Mouse (Mus musculus) cerebellum, adult 2 months (tissue): ENCODE results near the gene Atp11c. TPM values are rescaled to one million over a fixed set of nuclear protein-coding genes. Genes with fewer than 3 reads are reported as not detected.
A peak's percentile ranks its signal among the peaks of the same experiment; 100 is the strongest.

Experiments used
- DNase-seq, 2 experiments: peaks; one replicate each; pipeline ENCODE4 v3.0.0; 2021
- H3K27ac ChIP-seq: fragments of 200-500 bp; 2 replicates; pipeline ENCODE4 v1.5.1; 2012; ENCODE audit warnings: low read length, control low read depth, inconsistent platforms; ENCODE audit not compliant: insufficient read depth
- H3K27me3 ChIP-seq: fragments of 200-500 bp; 2 replicates; pipeline ENCODE4 v1.6.1; 2012; ENCODE audit warnings: inconsistent platforms, mild to moderate bottlenecking, low read length, moderate library complexity; ENCODE audit not compliant: control insufficient read depth, insufficient read depth
- H3K4me1 ChIP-seq: fragments of 200-500 bp; 2 replicates; pipeline ENCODE4 v1.6.1; 2011; ENCODE audit warnings: low read length; ENCODE audit not compliant: control insufficient read depth, insufficient read depth
- H3K4me3 ChIP-seq: fragments of 200-500 bp; replicated peaks from 2 replicates; pipeline ENCODE3; 2011; ENCODE audit warnings: mild to moderate bottlenecking, low read depth, low read length, control low read depth; ENCODE audit not compliant: insufficient read depth
- CTCF ChIP-seq: fragments of 200-500 bp; IDR thresholded peaks from 2 replicates; pipeline ENCODE4 v1.5.1; 2011; ENCODE audit warnings: low read depth, mild to moderate bottlenecking, control low read depth, low read length, moderate library complexity, borderline replicate concordance; ENCODE audit not compliant: insufficient read depth
- POLR2A ChIP-seq: fragments of 200-500 bp; IDR thresholded peaks from 2 replicates; pipeline ENCODE4 v1.6.1; 2011; ENCODE audit warnings: low read length, control low read depth, borderline replicate concordance; ENCODE audit not compliant: insufficient read depth
- WGBS: fragments of 180-500 bp; shearing (Covaris S2); methylation state at CpG from one replicate; pipeline ENCODE4 v1.1.7; 2018; 5-methylcytosine and 5-hydroxymethylcytosine counted together
- polyA plus RNA-seq: library from polyadenylated mRNA; depleted of rRNA; stranded (reverse); fragments of >200 nt; gene quantifications from 2 replicates; pipeline ENCODE4 v1.2.3, GENCODE M21; 2012; rRNA removed

Gene Atp11c
- polyA plus RNA-seq, 1 experiment, result 9.3 TPM

DNA sequence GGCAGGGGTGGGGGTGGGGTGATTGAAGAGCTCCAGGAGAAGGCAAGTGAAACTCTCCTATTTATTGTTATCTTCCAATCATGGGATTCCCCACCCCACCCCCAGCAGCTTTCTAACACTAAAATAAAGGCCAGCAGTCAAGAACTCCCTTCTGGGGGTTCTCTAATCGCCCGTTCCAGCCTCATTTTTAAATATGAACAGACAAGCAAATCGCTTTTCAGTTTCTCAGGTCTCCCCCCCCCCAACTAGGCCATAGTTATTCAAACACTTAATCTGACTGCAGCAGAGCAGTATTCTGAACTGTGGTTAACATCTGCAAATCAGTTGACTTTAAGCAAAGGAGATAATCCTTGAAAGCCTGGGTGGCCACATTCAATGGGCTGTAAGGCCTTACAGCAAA, 409.9 kb downstream of the Atp11c start:
- Histone ChIP-seq H3K27me3 (no peaks in the 10 kb centered on the region), H3K27ac (no peak overlapping the region), H3K4me3 (no peak overlapping the region), H3K4me1 (no peaks in the 10 kb centered on the region)
- 55% methylated on average over 3 of the region's 3 CpGs for WGBS
- DNase-seq, result no peak
- TF ChIP-seq POLR2A, result no peak
- TF ChIP-seq CTCF, result no peak

DNA sequence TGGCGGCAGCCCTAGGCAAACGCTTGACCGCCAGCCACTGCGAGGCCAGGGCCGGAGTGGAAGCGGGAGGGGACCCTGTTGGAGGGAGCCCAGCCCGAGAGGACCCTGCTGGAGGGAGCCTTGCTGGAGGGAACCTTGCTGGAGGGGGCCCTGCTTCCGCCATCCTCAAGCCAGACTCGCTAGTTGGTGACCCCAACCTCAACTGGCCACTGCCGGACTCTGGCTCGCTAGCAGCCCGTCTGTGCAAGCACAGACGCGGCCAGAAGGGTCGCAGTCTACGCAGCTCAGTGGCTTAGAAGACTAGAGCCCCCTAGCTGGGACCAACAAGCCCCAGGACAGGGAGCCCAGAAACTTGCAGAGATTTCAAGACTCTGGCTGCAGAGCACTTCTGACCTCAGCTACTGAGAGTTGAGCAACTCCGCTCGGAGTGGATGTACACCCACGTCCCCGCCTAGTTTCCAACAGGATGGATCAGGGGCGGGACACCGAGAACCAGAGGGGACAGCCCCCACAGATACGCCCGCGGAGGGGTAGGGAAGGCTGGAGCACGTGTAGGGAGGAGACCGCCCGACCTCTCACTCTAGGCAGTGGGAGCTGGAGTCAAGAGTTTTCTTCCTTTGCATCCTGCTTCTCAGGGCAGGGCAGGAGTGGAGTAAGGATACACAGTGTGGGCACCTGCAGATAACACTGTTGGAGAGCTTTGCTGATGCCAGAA, 413.6 kb downstream of the Atp11c start, which contains the start of gene Mcf2:
Gene Mcf2 (minus strand): TSS at position 346 of the 715 bp plus-strand sequence.
- TF ChIP-seq CTCF, result no peak
- TF ChIP-seq POLR2A, result no peak
- Histone ChIP-seq H3K27ac (no peak within 1 kb of the TSS), H3K4me3 (peak within 1 kb of the TSS; percentile 48), H3K27me3 (no peaks in the 10 kb centered on the region; the same call in 1 of the 2 replicates), H3K4me1 (no peaks in the 10 kb centered on the region)
- peak; percentile 0 to 14 for DNase-seq
- WGBS, result 5% methylated on average over 24 of the region's 28 CpGs

DNA sequence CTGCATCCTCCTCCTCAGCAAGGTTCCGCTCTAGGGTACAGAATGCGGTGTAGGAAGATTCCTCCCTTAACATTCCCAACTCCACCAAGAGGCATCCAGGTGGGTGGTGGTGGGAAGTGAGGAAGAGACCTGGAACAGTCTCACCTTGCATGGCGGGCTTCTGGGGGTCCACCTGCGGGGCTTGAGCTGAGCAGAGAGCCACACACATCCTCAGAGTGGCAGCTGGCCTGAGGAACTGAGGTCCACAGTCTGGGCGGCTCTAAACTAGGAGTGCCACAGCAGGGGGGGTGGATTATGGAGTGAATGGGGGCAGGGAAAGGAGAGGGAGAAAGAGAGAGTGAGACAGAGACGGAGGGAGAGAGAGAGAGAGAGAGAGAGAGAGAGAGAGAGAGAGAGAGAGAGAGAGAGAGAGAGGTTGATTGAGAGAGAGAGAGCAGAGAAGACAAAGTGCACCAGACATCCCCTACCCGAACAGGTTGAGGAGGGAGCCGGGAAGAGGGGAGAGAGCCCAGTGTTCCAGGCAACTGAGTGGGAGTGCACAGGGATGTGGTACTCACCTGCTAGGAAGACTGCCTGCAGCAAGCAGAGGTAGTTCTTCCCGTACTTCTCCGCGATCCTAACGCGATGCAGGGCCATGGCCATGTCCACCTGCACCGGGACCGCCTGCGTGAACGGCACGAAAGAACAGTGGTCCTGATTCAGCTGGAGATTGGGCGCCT, 414.3 kb downstream of the Atp11c start:
- 12% methylated on average over 19 of the region's 19 CpGs for WGBS
- peak in 1 of 2 experiments; percentile 2 for DNase-seq
- Histone ChIP-seq H3K27me3 (no peaks in the 10 kb centered on the region; the same call in 1 of the 2 replicates), H3K27ac (no peak overlapping the region), H3K4me1 (no peaks in the 10 kb centered on the region), H3K4me3 (peak overlapping the region; percentile 48)
- TF ChIP-seq POLR2A (no peak), CTCF (no peak)

Other genes starting within 250 kb of the Atp11c start
- gene Gm7073, start 53.4 kb downstream of the Atp11c start, polyA plus RNA-seq, result not detected in 2 replicates